Mouse (Mus musculus): ENCODE results near the gene Btbd9. TPM values are rescaled to one million over a fixed set of nuclear protein-coding genes. Genes with fewer than 3 reads are reported as not detected.

Btbd9 gene
- polyA plus RNA-seq, 1 experiment from 2014 or later, result 40.6 TPM

GRCm38 (mm10) chr17:30402871-30403270, 173.4 kb downstream of the Btbd9 start:
- Histone ChIP-seq H3K27me3 (ENCODE audit: control insufficient read depth, insufficient read depth, low read length) (no peaks in the 10 kb centered on the region), H3K36me3 (replicated peaks; ENCODE audit: control insufficient read depth, insufficient read depth, low read depth, low read length) (no peaks in the 10 kb centered on the region), H3K4me1 (ENCODE audit: control insufficient read depth, insufficient read depth, low read length) (no peaks in the 10 kb centered on the region), H3K9ac (replicated peaks; ENCODE audit: low read length) (no peak overlapping the region), H3K9me3 (replicated peaks; ENCODE audit: control insufficient read depth, low read length) (no peaks in the 10 kb centered on the region), H3K27ac (replicated peaks; ENCODE audit: low read depth, low read length) (no peak overlapping the region), H3K4me3 (ENCODE audit: low read depth, low read length) (no peak overlapping the region), H3K4me2 (ENCODE audit: low read depth, low read length) (no peak overlapping the region)
- ATAC-seq (replicated peaks; ENCODE audit: insufficient number of reproducible peaks, low FRiP score, low TSS enrichment, low read depth), result no peak
- DNase-seq (ENCODE audit: low spot score), result no peak
- 86% methylated on average over 3 of the region's 3 CpGs for WGBS

GRCm38 (mm10) chr17:30395261-30395660, 181.0 kb downstream of the Btbd9 start:
- ATAC-seq (replicated peaks; ENCODE audit: insufficient number of reproducible peaks, low FRiP score, low TSS enrichment, low read depth), result no peak
- 80% methylated on average over 4 of the region's 4 CpGs for WGBS
- H3K27me3 ChIP-seq (ENCODE audit: control insufficient read depth, insufficient read depth, low read length), result no peaks in the 10 kb centered on the region
- no peak overlapping the region for H3K9ac ChIP-seq (replicated peaks; ENCODE audit: low read length)
- no peaks in the 10 kb centered on the region for H3K36me3 ChIP-seq (replicated peaks; ENCODE audit: control insufficient read depth, insufficient read depth, low read depth, low read length)
- H3K4me2 ChIP-seq (ENCODE audit: low read depth, low read length), result no peak overlapping the region
- no peak overlapping the region for H3K27ac ChIP-seq (replicated peaks; ENCODE audit: low read depth, low read length)
- H3K4me1 ChIP-seq (ENCODE audit: control insufficient read depth, insufficient read depth, low read length), result no peaks in the 10 kb centered on the region
- no peak for DNase-seq (ENCODE audit: low spot score)
- H3K9me3 ChIP-seq (replicated peaks; ENCODE audit: control insufficient read depth, low read length), result no peaks in the 10 kb centered on the region
- H3K4me3 ChIP-seq (ENCODE audit: low read depth, low read length), result no peak overlapping the region

GRCm38 (mm10) chr17:30392031-30392430, 184.3 kb downstream of the Btbd9 start:
- ATAC-seq (replicated peaks; ENCODE audit: insufficient number of reproducible peaks, low FRiP score, low TSS enrichment, low read depth), result no peak
- H3K9ac ChIP-seq (replicated peaks; ENCODE audit: low read length), result no peak overlapping the region
- no peaks in the 10 kb centered on the region for H3K27me3 ChIP-seq (ENCODE audit: control insufficient read depth, insufficient read depth, low read length)
- no peaks in the 10 kb centered on the region for H3K36me3 ChIP-seq (replicated peaks; ENCODE audit: control insufficient read depth, insufficient read depth, low read depth, low read length)
- no peak for DNase-seq (ENCODE audit: low spot score)
- no peaks in the 10 kb centered on the region for H3K4me1 ChIP-seq (ENCODE audit: control insufficient read depth, insufficient read depth, low read length)
- H3K27ac ChIP-seq (replicated peaks; ENCODE audit: low read depth, low read length), result no peak overlapping the region
- H3K9me3 ChIP-seq (replicated peaks; ENCODE audit: control insufficient read depth, low read length), result no peaks in the 10 kb centered on the region
- H3K4me3 ChIP-seq (ENCODE audit: low read depth, low read length), result no peak overlapping the region
- no peak overlapping the region for H3K4me2 ChIP-seq (ENCODE audit: low read depth, low read length)
- WGBS, result 92% methylated on average over 4 of the region's 4 CpGs

- ATAC-seq (replicated peaks; ENCODE audit: insufficient number of reproducible peaks, low FRiP score, low TSS enrichment, low read depth) (no peak), DNase-seq (ENCODE audit: low spot score) (no peak)
- no peaks in the 10 kb centered on the region for H3K4me1 ChIP-seq (ENCODE audit: control insufficient read depth, insufficient read depth, low read length)
- WGBS, result 98% methylated on average over 1 of the region's 1 CpGs
- no peak overlapping the region for H3K27ac ChIP-seq (replicated peaks; ENCODE audit: low read depth, low read length)
- no peaks in the 10 kb centered on the region for H3K27me3 ChIP-seq (ENCODE audit: control insufficient read depth, insufficient read depth, low read length)
- H3K36me3 ChIP-seq (replicated peaks; ENCODE audit: control insufficient read depth, insufficient read depth, low read depth, low read length), result no peaks in the 10 kb centered on the region
- H3K4me2 ChIP-seq (ENCODE audit: low read depth, low read length), result no peak overlapping the region
- H3K9me3 ChIP-seq (replicated peaks; ENCODE audit: control insufficient read depth, low read length), result no peaks in the 10 kb centered on the region
- H3K9ac ChIP-seq (replicated peaks; ENCODE audit: low read length), result no peak overlapping the region
- no peak overlapping the region for H3K4me3 ChIP-seq (ENCODE audit: low read depth, low read length)
These were observed 185.1 kb downstream of the Btbd9 start for GRCm38 (mm10) chr17:30391220-30391619.

- Histone ChIP-seq H3K36me3 (replicated peaks; ENCODE audit: control insufficient read depth, insufficient read depth, low read depth, low read length) (no peaks in the 10 kb centered on the region), H3K4me3 (ENCODE audit: low read depth, low read length) (no peak overlapping the region), H3K27me3 (ENCODE audit: control insufficient read depth, insufficient read depth, low read length) (no peaks in the 10 kb centered on the region), H3K4me1 (ENCODE audit: control insufficient read depth, insufficient read depth, low read length) (no peaks in the 10 kb centered on the region), H3K27ac (replicated peaks; ENCODE audit: low read depth, low read length) (no peak overlapping the region), H3K9me3 (replicated peaks; ENCODE audit: control insufficient read depth, low read length) (no peaks in the 10 kb centered on the region), H3K9ac (replicated peaks; ENCODE audit: low read length) (no peak overlapping the region), H3K4me2 (ENCODE audit: low read depth, low read length) (no peak overlapping the region)
- DNase-seq (ENCODE audit: low spot score) (peak; percentile 67), ATAC-seq (replicated peaks; ENCODE audit: insufficient number of reproducible peaks, low FRiP score, low TSS enrichment, low read depth) (no peak)
These were observed 186.6 kb downstream of the Btbd9 start for GRCm38 (mm10) chr17:30389686-30390085.

GRCm38 (mm10) chr17:30388817-30389216, 187.5 kb downstream of the Btbd9 start:
- no peak for ATAC-seq (replicated peaks; ENCODE audit: insufficient number of reproducible peaks, low FRiP score, low TSS enrichment, low read depth)

GRCm38 (mm10) chr17:30388391-30388790, 187.9 kb downstream of the Btbd9 start:
- Histone ChIP-seq H3K27ac (replicated peaks; ENCODE audit: low read depth, low read length) (no peak overlapping the region), H3K36me3 (replicated peaks; ENCODE audit: control insufficient read depth, insufficient read depth, low read depth, low read length) (no peaks in the 10 kb centered on the region), H3K4me2 (ENCODE audit: low read depth, low read length) (no peak overlapping the region), H3K9me3 (replicated peaks; ENCODE audit: control insufficient read depth, low read length) (no peaks in the 10 kb centered on the region), H3K4me3 (ENCODE audit: low read depth, low read length) (no peak overlapping the region), H3K4me1 (ENCODE audit: control insufficient read depth, insufficient read depth, low read length) (no peaks in the 10 kb centered on the region), H3K9ac (replicated peaks; ENCODE audit: low read length) (no peak overlapping the region), H3K27me3 (ENCODE audit: control insufficient read depth, insufficient read depth, low read length) (no peaks in the 10 kb centered on the region)
- 86% methylated on average over 3 of the region's 3 CpGs for WGBS
- ATAC-seq (replicated peaks; ENCODE audit: insufficient number of reproducible peaks, low FRiP score, low TSS enrichment, low read depth) (no peak), DNase-seq (ENCODE audit: low spot score) (no peak)

More at GRCm38 (mm10) chr17:30388817-30389216, 187.5 kb downstream of the Btbd9 start:
- Histone ChIP-seq H3K9ac (replicated peaks; ENCODE audit: low read length) (no peak overlapping the region), H3K9me3 (replicated peaks; ENCODE audit: control insufficient read depth, low read length) (no peaks in the 10 kb centered on the region), H3K4me3 (ENCODE audit: low read depth, low read length) (no peak overlapping the region), H3K36me3 (replicated peaks; ENCODE audit: control insufficient read depth, insufficient read depth, low read depth, low read length) (no peaks in the 10 kb centered on the region), H3K4me2 (ENCODE audit: low read depth, low read length) (no peak overlapping the region), H3K27me3 (ENCODE audit: control insufficient read depth, insufficient read depth, low read length) (no peaks in the 10 kb centered on the region), H3K4me1 (ENCODE audit: control insufficient read depth, insufficient read depth, low read length) (no peaks in the 10 kb centered on the region), H3K27ac (replicated peaks; ENCODE audit: low read depth, low read length) (no peak overlapping the region)
- WGBS, result 84% methylated on average over 4 of the region's 4 CpGs
- DNase-seq (ENCODE audit: low spot score), result no peak

GRCm38 (mm10) chr17:30386241-30386640, 190.0 kb downstream of the Btbd9 start:
- H3K36me3 ChIP-seq (replicated peaks; ENCODE audit: control insufficient read depth, insufficient read depth, low read depth, low read length), result no peaks in the 10 kb centered on the region
- H3K4me2 ChIP-seq (ENCODE audit: low read depth, low read length), result no peak overlapping the region
- no peak for DNase-seq (ENCODE audit: low spot score)
- no peaks in the 10 kb centered on the region for H3K4me1 ChIP-seq (ENCODE audit: control insufficient read depth, insufficient read depth, low read length)
- WGBS, result 91% methylated on average over 9 of the region's 9 CpGs
- H3K27ac ChIP-seq (replicated peaks; ENCODE audit: low read depth, low read length), result no peak overlapping the region
- H3K27me3 ChIP-seq (ENCODE audit: control insufficient read depth, insufficient read depth, low read length), result no peaks in the 10 kb centered on the region
- ATAC-seq (replicated peaks; ENCODE audit: insufficient number of reproducible peaks, low FRiP score, low TSS enrichment, low read depth), result no peak
- no peak overlapping the region for H3K4me3 ChIP-seq (ENCODE audit: low read depth, low read length)
- H3K9ac ChIP-seq (replicated peaks; ENCODE audit: low read length), result no peak overlapping the region
- no peaks in the 10 kb centered on the region for H3K9me3 ChIP-seq (replicated peaks; ENCODE audit: control insufficient read depth, low read length)
